In genomic region chr6:112287671-112288070, GRCm38 (mm10) we compare ENCODE assay signal across 12 mouse cellular contexts. TPM values are rescaled to one million over a fixed set of nuclear protein-coding genes. Genes with fewer than 3 reads are reported as not detected.
DNase-seq lines count a peak whose midpoint lies in the region; ATAC-seq and TF ChIP-seq lines count a peak whose summit lies in the region.
"Had no signal": no experiment of that assay in that cellular context is flagged by ENCODE, and none has a peak within 500 bp of the region (broad histone marks: within the 10 kb centered on the region; RNA-seq: fewer than 3 reads in every experiment).

No protein-coding gene starts in this region.

- H3K4me2 ChIP-seq in lung, embryonic 14.5 days = no peak overlapping the region
- H3K4me2 ChIP-seq in forebrain, embryonic 12.5 days = no peak overlapping the region
- H3K4me2 ChIP-seq in forebrain, embryonic 13.5 days = no peak overlapping the region
- H3K4me2 ChIP-seq: hindbrain, embryonic 14.5 days; midbrain, embryonic 15.5 days had no signal

- H3K9ac ChIP-seq in lung, embryonic 14.5 days = no peak overlapping the region
- no peak overlapping the region for H3K9ac ChIP-seq in forebrain, embryonic 12.5 days
- H3K9ac ChIP-seq in forebrain, embryonic 13.5 days = no peak overlapping the region
- H3K9ac ChIP-seq: hindbrain, embryonic 14.5 days; liver, embryonic 14.5 days; midbrain, embryonic 15.5 days had no signal

- 77% methylated on average over 9 of the region's 9 CpGs for WGBS in lung, embryonic 14.5 days
- 86% methylated on average over 9 of the region's 9 CpGs for WGBS in forebrain, embryonic 12.5 days
- WGBS in forebrain, embryonic 13.5 days = 93% methylated on average over 9 of the region's 9 CpGs

- no peak; the same call in 1 of the 2 replicates for ATAC-seq in lung, embryonic 14.5 days (ENCODE audit: insufficient read depth)
- no peak for ATAC-seq in forebrain, embryonic 12.5 days (ENCODE audit: low FRiP score)
- no peak for ATAC-seq in forebrain, embryonic 13.5 days
- ATAC-seq: midbrain, embryonic 15.5 days had no signal

- no peak for TF ChIP-seq CTCF in lung, embryonic 14.5 days (IDR thresholded peaks at IDR 0.05; ENCODE audit: low read depth)

- no peak overlapping the region for H3K4me3 ChIP-seq in lung, embryonic 14.5 days (ENCODE audit: low read depth, low read length)
- H3K4me3 ChIP-seq in forebrain, embryonic 12.5 days (replicated peaks) = no peak overlapping the region
- no peak overlapping the region for H3K4me3 ChIP-seq in forebrain, embryonic 13.5 days
- H3K4me3 ChIP-seq: midbrain, embryonic 15.5 days had no signal

- no peaks in the 10 kb centered on the region for H3K36me3 ChIP-seq in lung, embryonic 14.5 days (ENCODE audit: insufficient read depth)
- no peaks in the 10 kb centered on the region for H3K36me3 ChIP-seq in forebrain, embryonic 12.5 days (replicated peaks)
- no peaks in the 10 kb centered on the region for H3K36me3 ChIP-seq in forebrain, embryonic 13.5 days (ENCODE audit: poor library complexity, severe bottlenecking)
- H3K36me3 ChIP-seq: midbrain, embryonic 15.5 days had no signal

- H3K4me1 ChIP-seq in lung, embryonic 14.5 days (ENCODE audit: insufficient read depth) = no peaks in the 10 kb centered on the region
- no peaks in the 10 kb centered on the region for H3K4me1 ChIP-seq in forebrain, embryonic 12.5 days
- no peaks in the 10 kb centered on the region for H3K4me1 ChIP-seq in forebrain, embryonic 13.5 days
- H3K4me1 ChIP-seq: midbrain, embryonic 15.5 days had no signal

- H3K27ac ChIP-seq in lung, embryonic 14.5 days (ENCODE audit: low read depth) = no peak overlapping the region; the same call in 1 of the 2 replicates
- H3K27ac ChIP-seq in forebrain, embryonic 12.5 days = no peak overlapping the region
- H3K27ac ChIP-seq in forebrain, embryonic 13.5 days = no peak overlapping the region
- H3K27ac ChIP-seq: hindbrain, embryonic 14.5 days; liver, embryonic 14.5 days; midbrain, embryonic 15.5 days had no signal

- no peaks in the 10 kb centered on the region for H3K27me3 ChIP-seq in lung, embryonic 14.5 days (ENCODE audit: insufficient read depth, low read length)
- H3K27me3 ChIP-seq in forebrain, embryonic 12.5 days = no peaks in the 10 kb centered on the region
- no peaks in the 10 kb centered on the region for H3K27me3 ChIP-seq in forebrain, embryonic 13.5 days
- H3K27me3 ChIP-seq: midbrain, embryonic 15.5 days had no signal

- intact Hi-C loops in heart, postnatal 36 days (cut with DNase I) = loop anchor here (2.0 kb wide), 1 partner anchor 13 kb away; no protein-coding TSS in a partner anchor

- H3K9me3 ChIP-seq in lung, embryonic 14.5 days (ENCODE audit: low read depth, low read length) = no peaks in the 10 kb centered on the region
- no peaks in the 10 kb centered on the region for H3K9me3 ChIP-seq in forebrain, embryonic 12.5 days
- no peaks in the 10 kb centered on the region for H3K9me3 ChIP-seq in forebrain, embryonic 13.5 days (replicated peaks)
- H3K9me3 ChIP-seq: midbrain, embryonic 15.5 days had no signal

- DNase-seq in adrenal gland, adult 2 months = peak; percentile 26
- DNase-seq in adrenal gland, adult 8-10 months = no peak
- DNase-seq in ES-CJ7 (ENCODE audit: low read depth, low spot score) = peak; percentile 21
- DNase-seq in heart, postnatal 36 days = peak; percentile 37 to 45
- DNase-seq in lung, embryonic 14.5 days = peak; percentile 51
- no peak for DNase-seq in c-Kit-positive CD71-positive TER-119-positive erythroid progenitor cells, embryonic 14.5 days (ENCODE audit: low spot score)

RNA-seq across cellular contexts. Expression of gene Lmcd1, which starts 14.1 kb away (rescaled TPM):
- 10 to 100 TPM in 1 of 2 experiments, 1 to 10 TPM in 1; 8.3 to 10.5 TPM for total RNA-seq in adrenal gland, adult 2 months (2021)
- polyA plus RNA-seq in adrenal gland, adult 2 months (2012; rRNA removed) = 6.4 and 8.1 TPM in 2 replicates
- 10 to 100 TPM in 3 of 4 experiments, 1 to 10 TPM in 1; 6.2 to 13.3 (median 10.2) TPM for total RNA-seq in adrenal gland, adult 8-10 months (2022)
- 10 to 100 TPM; 39.9 to 42.3 TPM for total RNA-seq in heart, postnatal 36 days (2021)
- 31.7 and 37.1 TPM in 2 replicates for polyA plus RNA-seq in lung, embryonic 14.5 days (2014; fragmentation: Nextera tagmentation; extraction: Ambion mirVana)
- 8.3 and 9.0 TPM in 2 replicates for polyA plus RNA-seq in forebrain, embryonic 12.5 days (2016; fragmentation: Nextera tagmentation; extraction: Ambion mirVana)
- polyA plus RNA-seq in forebrain, embryonic 13.5 days (2015; fragmentation: Nextera tagmentation; extraction: Ambion mirVana) = 14.6 and 14.8 TPM in 2 replicates
- total RNA-seq: MEL had no signal

Comparison
In these comparisons a context has a peak if more than half of its experiments do, and no peak if none do; other contexts are left out.
1. DNase-seq: peak in adrenal gland, adult 2 months (single experiment), ES-CJ7 (single experiment), heart, postnatal 36 days (2 of 2) and lung, embryonic 14.5 days (single experiment); none in adrenal gland, adult 8-10 months (single experiment) and c-Kit-positive CD71-positive TER-119-positive erythroid progenitor cells, embryonic 14.5 days (single experiment).